Mouse (Mus musculus) lung, postnatal 0 days (tissue): ENCODE results near the gene Hip1r. TPM values are rescaled to one million over a fixed set of nuclear protein-coding genes. Genes with fewer than 3 reads are reported as not detected.

Experiments used
- ATAC-seq: fragments of 200-750 bp; cut with Nextera tagmentation; 2 replicates; pipeline ENCODE4 v1.8.0; 2017; ENCODE audit warnings: moderate library complexity
- DNase-seq: peaks from one replicate; pipeline ENCODE4 v3.0.0-alpha.2; 2016; ENCODE audit warnings: low spot score
- H3K27ac ChIP-seq: fragments of 300-500 bp; sonication (generic); 2 replicates; pipeline ENCODE4 v1.5.1; 2014; ENCODE audit warnings: antibody characterized with exemption, mild to moderate bottlenecking, low read length, mixed read lengths
- H3K27me3 ChIP-seq: fragments of 300-500 bp; sonication (generic); replicated peaks from 2 replicates; pipeline ENCODE4 v1.6.1; 2014; ENCODE audit warnings: low read length, mixed read lengths; ENCODE audit not compliant: insufficient read depth
- H3K36me3 ChIP-seq: fragments of 300-500 bp; sonication (generic); 2 replicates; pipeline ENCODE4 v1.6.1; 2014; ENCODE audit warnings: low read length, mixed read lengths; ENCODE audit not compliant: insufficient read depth
- H3K4me1 ChIP-seq: fragments of 300-500 bp; sonication (generic); 2 replicates; pipeline ENCODE4 v1.6.1; 2014; ENCODE audit warnings: antibody characterized with exemption, low read depth, low read length, mixed read lengths; ENCODE audit not compliant: insufficient read depth
- H3K4me2 ChIP-seq: fragments of 300-500 bp; sonication (generic); replicated peaks from 2 replicates; pipeline ENCODE4 v1.6.1; 2014; ENCODE audit warnings: low read depth, mild to moderate bottlenecking, low read length, moderate library complexity, mixed read lengths
- H3K4me3 ChIP-seq: fragments of 300-500 bp; sonication (generic); 2 replicates; pipeline ENCODE4 v1.5.1; 2014; ENCODE audit warnings: low read depth, low read length
- H3K9ac ChIP-seq: fragments of 300-500 bp; sonication (generic); replicated peaks from 2 replicates; pipeline ENCODE4 v1.6.1; 2014; ENCODE audit warnings: low read depth, mild to moderate bottlenecking
- H3K9me3 ChIP-seq: fragments of 300-500 bp; sonication (generic); 2 replicates; pipeline ENCODE4 v1.6.1; 2016; ENCODE audit warnings: low read length, mixed read lengths
- CTCF ChIP-seq: IDR thresholded peaks from 2 replicates; pipeline ENCODE4 v1.5.1; 2016; ENCODE audit warnings: antibody characterized with exemption, mild to moderate bottlenecking
- EP300 ChIP-seq: IDR thresholded peaks from 2 replicates; pipeline ENCODE4 v1.6.1; 2016; ENCODE audit warnings: antibody characterized with exemption, mild to moderate bottlenecking, control low read depth
- WGBS: fragments of 180-500 bp; shearing (Covaris S2); extraction: QIAGEN DNeasy Blood & Tissue Kit; methylation state at CpG from one replicate; pipeline ENCODE4 v1.1.7; 2014; 5-methylcytosine and 5-hydroxymethylcytosine counted together
- polyA plus RNA-seq: library from polyadenylated mRNA; unstranded; fragments of >200 nt; fragmentation: Nextera tagmentation; extraction: Ambion mirVana; gene quantifications from 2 replicates; pipeline ENCODE4 v1.2.1, GENCODE M21; 2015

Hip1r gene
- polyA plus RNA-seq, 1 experiment from 2014 or later, result 20.0 TPM

- H3K9ac ChIP-seq, result no peak overlapping the region
- H3K9me3 ChIP-seq, result no peaks in the 10 kb centered on the region
- ATAC-seq (no peak), DNase-seq (no peak)
- no peak overlapping the region for H3K4me3 ChIP-seq
- H3K36me3 ChIP-seq, result no peaks in the 10 kb centered on the region
- TF ChIP-seq CTCF (peak; percentile 63), EP300 (no peak)
- H3K4me2 ChIP-seq, result no peak overlapping the region
- no peaks in the 10 kb centered on the region for H3K4me1 ChIP-seq
- WGBS, result 33% methylated on average over 18 of the region's 18 CpGs
- H3K27me3 ChIP-seq, result no peaks in the 10 kb centered on the region
- H3K27ac ChIP-seq, result no peak overlapping the region
Observed at GRCm38 (mm10) chr5:123933957-123934591, 39.4 kb upstream of the Hip1r start.

- Histone ChIP-seq H3K27me3 (no peaks in the 10 kb centered on the region), H3K9ac (no peak overlapping the region), H3K4me2 (no peak overlapping the region), H3K4me1 (no peaks in the 10 kb centered on the region), H3K36me3 (no peaks in the 10 kb centered on the region), H3K27ac (no peak overlapping the region), H3K9me3 (no peaks in the 10 kb centered on the region), H3K4me3 (no peak overlapping the region)
- ATAC-seq (no peak), DNase-seq (peak; percentile 3)
- TF ChIP-seq CTCF (no peak), EP300 (no peak)
- WGBS, result 87% methylated on average over 5 of the region's 5 CpGs
Observed at GRCm38 (mm10) chr5:123935931-123936330, 37.5 kb upstream of the Hip1r start.

GRCm38 (mm10) chr5:123938479-123938878, 34.9 kb upstream of the Hip1r start:
- H3K9me3 ChIP-seq, result no peaks in the 10 kb centered on the region
- H3K9ac ChIP-seq, result no peak overlapping the region
- H3K27me3 ChIP-seq, result no peaks in the 10 kb centered on the region
- no peaks in the 10 kb centered on the region for H3K36me3 ChIP-seq
- WGBS, result 77% methylated on average over 5 of the region's 5 CpGs
- no peak for DNase-seq
- H3K4me2 ChIP-seq, result no peak overlapping the region
- no peak overlapping the region for H3K27ac ChIP-seq
- ATAC-seq, result no peak
- TF ChIP-seq CTCF (no peak), EP300 (no peak)
- no peaks in the 10 kb centered on the region for H3K4me1 ChIP-seq
- no peak overlapping the region for H3K4me3 ChIP-seq

- Histone ChIP-seq H3K4me1 (no peaks in the 10 kb centered on the region), H3K9ac (no peak overlapping the region), H3K9me3 (no peaks in the 10 kb centered on the region), H3K27ac (no peak overlapping the region), H3K36me3 (no peaks in the 10 kb centered on the region), H3K4me3 (no peak overlapping the region), H3K27me3 (no peaks in the 10 kb centered on the region), H3K4me2 (no peak overlapping the region)
- TF ChIP-seq EP300 (no peak), CTCF (no peak)
- 58% methylated on average over 4 of the region's 4 CpGs for WGBS
- DNase-seq (no peak), ATAC-seq (no peak)
Observed at GRCm38 (mm10) chr5:123946546-123946945, 26.9 kb upstream of the Hip1r start.

GRCm38 (mm10) chr5:123947041-123947761, 26.2 kb upstream of the Hip1r start:
- H3K4me3 ChIP-seq, result no peak overlapping the region
- no peaks in the 10 kb centered on the region for H3K27me3 ChIP-seq
- H3K9me3 ChIP-seq, result no peaks in the 10 kb centered on the region
- no peak for TF ChIP-seq EP300
- peak; percentile 82 for TF ChIP-seq CTCF
- DNase-seq (peak; percentile 76), ATAC-seq (peak; percentile 28; the same call in 1 of the 2 replicates)
- no peaks in the 10 kb centered on the region for H3K36me3 ChIP-seq
- no peaks in the 10 kb centered on the region for H3K4me1 ChIP-seq
- H3K4me2 ChIP-seq, result no peak overlapping the region
- 47% methylated on average over 7 of the region's 7 CpGs for WGBS
- H3K27ac ChIP-seq, result no peak overlapping the region
- no peak overlapping the region for H3K9ac ChIP-seq

- ATAC-seq (no peak), DNase-seq (no peak)
- Histone ChIP-seq H3K27ac (no peak overlapping the region), H3K4me1 (no peaks in the 10 kb centered on the region), H3K4me2 (no peak overlapping the region), H3K36me3 (no peaks in the 10 kb centered on the region), H3K4me3 (no peak overlapping the region), H3K9me3 (no peaks in the 10 kb centered on the region), H3K27me3 (no peaks in the 10 kb centered on the region), H3K9ac (no peak overlapping the region)
- TF ChIP-seq CTCF (no peak), EP300 (no peak)
- WGBS, result 60% methylated on average over 5 of the region's 5 CpGs
Observed at GRCm38 (mm10) chr5:123952365-123953045, 20.9 kb upstream of the Hip1r start.
